Mouse (Mus musculus) megakaryocyte, embryonic 14.5 days (primary cell): Measurements from ENCODE around the gene Invs. TPM values are rescaled to one million over a fixed set of nuclear protein-coding genes. Genes with fewer than 3 reads are reported as not detected.

Experiments
- H3K27me3 ChIP-seq: replicated peaks from 2 replicates; pipeline ENCODE3; 2012; ENCODE audit warnings: inconsistent platforms
- H3K36me3 ChIP-seq: replicated peaks from 2 replicates; pipeline ENCODE3; 2012; ENCODE audit warnings: low read length, inconsistent platforms, mixed read lengths
- H3K4me1 ChIP-seq: 2 replicates; pipeline ENCODE4 v1.6.1; 2012; ENCODE audit warnings: inconsistent platforms
- H3K4me3 ChIP-seq: replicated peaks from 2 replicates; pipeline ENCODE3; 2012; ENCODE audit warnings: moderate library complexity, mild to moderate bottlenecking, inconsistent platforms
- H3K9me3 ChIP-seq: 2 replicates; pipeline ENCODE4 v1.6.1; 2012; ENCODE audit warnings: inconsistent platforms
- FLI1 ChIP-seq: IDR thresholded peaks from 2 replicates; pipeline ENCODE4 v1.6.1; 2012; ENCODE audit warnings: low read length, inconsistent platforms, mixed read lengths
- GATA1 ChIP-seq: IDR thresholded peaks from 3 replicates; pipeline ENCODE4 v1.6.1; 2012; ENCODE audit warnings: mixed read lengths, low read length, inconsistent platforms, borderline replicate concordance
- polyA plus RNA-seq: library from polyadenylated mRNA; stranded (reverse); fragments of >175 nt; gene quantifications from 2 replicates; pipeline ENCODE4 v1.2.3, GENCODE M21; 2012; ENCODE audit warnings: low replicate concordance; ENCODE audit not compliant: insufficient read depth

Invs gene
- polyA plus RNA-seq, 1 experiment: 2.4 TPM

DNA sequence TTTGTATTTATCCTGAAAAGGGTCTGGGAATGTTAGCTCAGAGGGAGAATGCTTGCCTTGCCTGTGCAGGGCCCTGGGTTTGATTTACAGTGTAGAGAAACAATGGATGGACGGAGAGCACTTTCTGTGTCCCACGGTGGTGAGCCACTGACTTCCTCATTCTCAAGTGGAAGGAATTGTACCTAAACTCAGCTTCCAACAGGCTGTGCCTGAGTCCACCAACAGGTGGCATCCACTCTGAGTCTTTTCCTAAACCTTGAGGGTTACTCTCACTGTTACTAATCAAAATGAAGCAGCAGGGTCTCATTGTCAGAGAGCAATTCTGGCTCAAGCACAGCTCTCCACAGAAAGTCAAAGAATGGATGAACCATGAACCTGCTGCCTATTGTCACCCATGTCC is 201.7 kb downstream of the Invs start:
- Histone ChIP-seq H3K4me3 (no peak overlapping the region), H3K4me1 (peaks cover 3% of the 10 kb centered on the region), H3K36me3 (no peaks in the 10 kb centered on the region), H3K9me3 (0 out of 2 replicates have a peak, but pooled peaks cover 6% of the 10 kb centered on the region), H3K27me3 (no peaks in the 10 kb centered on the region)
- TF ChIP-seq GATA1: no peak
- no peak for TF ChIP-seq FLI1

Other genes starting within 250 kb of the Invs start
- 0.42 and 0.75 TPM in 2 replicates for gene Nr4a3, start 234.6 kb upstream of the Invs start, polyA plus RNA-seq
- gene Stx17, start 154.8 kb upstream of the Invs start, polyA plus RNA-seq: 4.3 TPM in 1 of 2 replicates, not detected in the other
- gene Erp44, start 202 bp upstream of the Invs start, polyA plus RNA-seq: 4.0 and 9.1 TPM in 2 replicates
- gene Tex10, start 193.7 kb downstream of the Invs start, polyA plus RNA-seq: 0.53 and 2.2 TPM in 2 replicates